Mouse (Mus musculus): ENCODE data around the gene Clic3.
"Not testable (repeated sequence)": the region's sequence is repeated elsewhere in the genome, so short reads cannot be mapped to it uniquely, and the experiment has no call there.

Gene Clic3

GRCm38 (mm10) chr2:25456205-25456953 is at the start of gene Clic3:
Gene Clic3 (plus strand): TSS chr2:25456838.
- DNase-seq (ENCODE audit: low spot score in 2 of 2): no peak

GRCm38 (mm10) chr2:25408908-25409307 is 47.7 kb upstream of the Clic3 start:
- no peak for DNase-seq (ENCODE audit: low spot score in 2 of 2)

GRCm38 (mm10) chr2:25413436-25413835 is 43.2 kb upstream of the Clic3 start:
- DNase-seq (ENCODE audit: low spot score in 2 of 2): not testable (repeated sequence)

GRCm38 (mm10) chr2:25417426-25417825 is 39.2 kb upstream of the Clic3 start:
- DNase-seq (ENCODE audit: low spot score in 2 of 2): no peak

GRCm38 (mm10) chr2:25421896-25422295 is 34.7 kb upstream of the Clic3 start:
- DNase-seq (ENCODE audit: low spot score in 2 of 2): peak; percentile 24 to 53

GRCm38 (mm10) chr2:25422587-25423410 is 33.8 kb upstream of the Clic3 start, which contains the start of gene Fut7:
Gene Fut7 (plus strand): TSS chr2:25423267.
- peak; percentile 44 to 55 for DNase-seq (ENCODE audit: low spot score in 2 of 2)

GRCm38 (mm10) chr2:25423626-25424025 is 33.0 kb upstream of the Clic3 start:
- no peak for DNase-seq (ENCODE audit: low spot score in 2 of 2)

- DNase-seq (ENCODE audit: low spot score in 2 of 2): no peak
Observed at GRCm38 (mm10) chr2:25425481-25425880, 31.2 kb upstream of the Clic3 start.

- DNase-seq (ENCODE audit: low spot score in 2 of 2): peak; percentile 69 to 75
Observed at GRCm38 (mm10) chr2:25426721-25427191, 29.9 kb upstream of the Clic3 start.

- DNase-seq (ENCODE audit: low spot score in 2 of 2): no peak
Observed at GRCm38 (mm10) chr2:25427256-25427655, 29.4 kb upstream of the Clic3 start.

- DNase-seq (ENCODE audit: low spot score in 2 of 2): peak; percentile 94
Observed at GRCm38 (mm10) chr2:25428442-25429236, 28.0 kb upstream of the Clic3 start, which contains the start of gene Abca2. Gene Abca2 (plus strand): TSS chr2:25428703.

GRCm38 (mm10) chr2:25429435-25430180 is 27.0 kb upstream of the Clic3 start:
- DNase-seq (ENCODE audit: low spot score in 2 of 2): no peak

GRCm38 (mm10) chr2:25430395-25431233 is 26.0 kb upstream of the Clic3 start:
- no peak for DNase-seq (ENCODE audit: low spot score in 2 of 2)

GRCm38 (mm10) chr2:25431308-25431855 is 25.3 kb upstream of the Clic3 start:
- DNase-seq (ENCODE audit: low spot score in 2 of 2): no peak

GRCm38 (mm10) chr2:25432326-25433098 is 24.1 kb upstream of the Clic3 start:
- no peak for DNase-seq (ENCODE audit: low spot score in 2 of 2)

- DNase-seq (ENCODE audit: low spot score in 2 of 2): no peak
Observed at GRCm38 (mm10) chr2:25433101-25433500, 23.5 kb upstream of the Clic3 start.

- no peak for DNase-seq (ENCODE audit: low spot score in 2 of 2)
Observed at GRCm38 (mm10) chr2:25434292-25434691, 22.3 kb upstream of the Clic3 start.

GRCm38 (mm10) chr2:25436286-25436820 is 20.3 kb upstream of the Clic3 start:
- no peak for DNase-seq (ENCODE audit: low spot score in 2 of 2)

GRCm38 (mm10) chr2:25441067-25441466 is 15.6 kb upstream of the Clic3 start:
- no peak for DNase-seq (ENCODE audit: low spot score in 2 of 2)

Data from spleen, postnatal 36 days (tissue).